Mouse (Mus musculus): ENCODE data around the gene Gm45021. TPM values are rescaled to one million over a fixed set of nuclear protein-coding genes. Genes with fewer than 3 reads are reported as not detected.

The Gm45021 gene
- polyA plus RNA-seq, 1 experiment = not detected

DNA sequence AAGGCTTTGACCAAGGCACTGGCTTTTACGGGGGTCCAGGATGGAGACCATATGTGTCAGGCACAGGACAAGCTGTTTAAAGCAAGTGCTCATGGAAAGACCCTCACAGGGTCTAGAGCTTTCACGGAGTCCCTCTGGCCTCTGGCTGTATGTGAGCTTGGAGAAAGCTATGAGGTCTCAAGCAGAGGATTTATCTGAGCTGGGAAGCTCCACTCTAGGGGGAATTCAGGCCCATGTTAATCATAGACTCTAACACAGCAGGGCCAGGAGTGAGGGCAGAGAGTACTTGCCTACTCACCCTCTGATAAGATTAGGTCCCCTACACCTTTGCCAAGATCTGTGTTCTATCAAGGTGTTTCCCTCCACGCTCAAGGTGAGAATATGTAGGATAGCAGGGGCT, 46.8 kb upstream of the Gm45021 start:
- no peak for TF ChIP-seq E2F4 (IDR thresholded peaks at IDR 0.05; ENCODE audit: insufficient read depth)
- no peak for TF ChIP-seq CEBPB (IDR thresholded peaks at IDR 0.05; ENCODE audit: insufficient read depth, poor library complexity, severe bottlenecking)
- TF ChIP-seq POLR2A (IDR thresholded peaks at IDR 0.05; ENCODE audit: insufficient read length, low read depth) = no peak
- TF ChIP-seq MYOD1 (IDR thresholded peaks at IDR 0.05; ENCODE audit: control insufficient read depth in 1 of 3, insufficient read length in 2 of 3, low read depth in 2 of 3) = no peak
- TF ChIP-seq SRF (IDR thresholded peaks at IDR 0.05; ENCODE audit: control insufficient read depth, insufficient read length, low read depth) = no peak
- Histone ChIP-seq H3K27me3 (ENCODE audit: control insufficient read depth, insufficient read depth, insufficient read length) (no peaks in the 10 kb centered on the region), H3K4me3 (no peak overlapping the region), H3K79me2 (ENCODE audit: control insufficient read depth, insufficient read depth) (no peaks in the 10 kb centered on the region), H3K4me2 (ENCODE audit: low read depth) (peak overlapping the region; percentile 25), H3ac (ENCODE audit: control insufficient read depth, insufficient read length) (no peak overlapping the region), H3K36me3 (ENCODE audit: control insufficient read depth, insufficient read depth) (no peaks in the 10 kb centered on the region)

DNA sequence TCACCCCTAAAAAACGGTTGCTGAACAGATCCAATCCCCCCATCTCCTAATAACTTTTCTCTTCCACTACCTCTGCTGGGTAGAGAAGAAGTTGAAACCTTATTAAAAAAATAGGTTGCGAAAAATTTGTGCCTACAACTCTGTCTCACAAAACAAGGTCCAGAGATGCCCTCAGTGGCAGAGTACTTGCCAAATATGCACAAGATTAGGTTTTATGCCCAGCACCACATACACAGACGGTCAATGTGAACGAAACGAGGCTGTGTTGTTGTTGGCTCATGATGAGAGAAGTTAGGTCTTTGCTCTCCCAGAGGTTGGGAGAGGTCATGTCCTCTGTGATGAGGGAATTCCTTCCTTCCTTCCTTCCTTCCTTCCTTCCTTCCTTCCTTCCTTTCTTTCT, 44.2 kb upstream of the Gm45021 start:
- Histone ChIP-seq H3K79me2 (ENCODE audit: control insufficient read depth, insufficient read depth) (no peaks in the 10 kb centered on the region), H3ac (ENCODE audit: control insufficient read depth, insufficient read length) (no peak overlapping the region)

DNA sequence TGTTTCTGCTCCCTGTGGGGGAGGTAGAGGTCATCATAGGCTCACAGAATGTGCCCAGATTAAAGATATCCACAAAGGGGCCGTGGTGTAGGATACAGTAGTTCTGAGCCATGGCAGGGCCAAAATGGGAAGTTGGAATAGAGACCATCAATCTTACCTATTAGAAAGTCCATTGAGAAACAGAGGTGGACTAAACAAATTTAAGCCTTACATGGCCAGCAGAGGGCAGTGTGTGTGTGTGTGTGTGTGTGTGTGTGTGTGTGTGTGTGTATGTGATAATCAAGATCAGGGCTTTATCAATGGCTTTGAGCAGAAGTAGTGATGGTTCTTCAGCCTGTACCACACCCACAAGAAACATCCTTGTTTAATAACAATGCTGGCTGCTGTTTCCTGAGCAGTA, 43.1 kb upstream of the Gm45021 start:
- no peak overlapping the region for H3K4me3 ChIP-seq
- TF ChIP-seq POLR2AphosphoS2 (IDR thresholded peaks at IDR 0.05; ENCODE audit: insufficient read length, low read depth) (no peak), SRF (IDR thresholded peaks at IDR 0.05; ENCODE audit: control insufficient read depth, insufficient read length, low read depth) (no peak), CEBPB (IDR thresholded peaks at IDR 0.05; ENCODE audit: insufficient read depth, poor library complexity, severe bottlenecking) (no peak), USF1 (IDR thresholded peaks at IDR 0.05; ENCODE audit: low read depth) (no peak), TCF3 (IDR thresholded peaks at IDR 0.05; ENCODE audit: insufficient read length, low read depth) (no peak), MYOD1 (IDR thresholded peaks at IDR 0.05; ENCODE audit: control insufficient read depth in 1 of 3, insufficient read length in 2 of 3, low read depth in 2 of 3) (no peak), MYOG (IDR thresholded peaks at IDR 0.05; ENCODE audit: control insufficient read depth in 1 of 3, insufficient read depth in 1 of 3, insufficient read length in 2 of 3, low read depth in 2 of 3) (no peak), MAX (IDR thresholded peaks at IDR 0.05; ENCODE audit: low read depth) (no peak), TCF12 (IDR thresholded peaks at IDR 0.05; ENCODE audit: insufficient read depth, poor library complexity, severe bottlenecking) (no peak), POLR2A (IDR thresholded peaks at IDR 0.05; ENCODE audit: insufficient read length, low read depth) (no peak)
- no peaks in the 10 kb centered on the region for H3K27me3 ChIP-seq (ENCODE audit: control insufficient read depth, insufficient read depth, insufficient read length)
- H3K79me2 ChIP-seq (ENCODE audit: control insufficient read depth, insufficient read depth) = no peaks in the 10 kb centered on the region
- no peaks in the 10 kb centered on the region for H3K36me3 ChIP-seq (ENCODE audit: control insufficient read depth, insufficient read depth)
- peak overlapping the region; percentile 32 for H3K4me2 ChIP-seq (ENCODE audit: low read depth)
- no peak overlapping the region for H3ac ChIP-seq (ENCODE audit: control insufficient read depth, insufficient read length)

More for the DNA sequence above, 44.2 kb upstream of the Gm45021 start:
- no peak overlapping the region for H3K4me2 ChIP-seq (ENCODE audit: low read depth)
- no peak overlapping the region for H3K4me3 ChIP-seq
- TF ChIP-seq TCF3 (IDR thresholded peaks at IDR 0.05; ENCODE audit: insufficient read length, low read depth) = no peak
- TF ChIP-seq USF1 (IDR thresholded peaks at IDR 0.05; ENCODE audit: low read depth) = no peak
- no peak for TF ChIP-seq REST (IDR thresholded peaks at IDR 0.05; ENCODE audit: insufficient read depth, insufficient read length)
- TF ChIP-seq POLR2AphosphoS2 (IDR thresholded peaks at IDR 0.05; ENCODE audit: insufficient read length, low read depth) = no peak
- TF ChIP-seq POLR2A (IDR thresholded peaks at IDR 0.05; ENCODE audit: insufficient read length, low read depth) = no peak
- TF ChIP-seq SRF (IDR thresholded peaks at IDR 0.05; ENCODE audit: control insufficient read depth, insufficient read length, low read depth) = no peak
- H3K36me3 ChIP-seq (ENCODE audit: control insufficient read depth, insufficient read depth) = no peaks in the 10 kb centered on the region
- H3K27me3 ChIP-seq (ENCODE audit: control insufficient read depth, insufficient read depth, insufficient read length) = no peaks in the 10 kb centered on the region

DNA sequence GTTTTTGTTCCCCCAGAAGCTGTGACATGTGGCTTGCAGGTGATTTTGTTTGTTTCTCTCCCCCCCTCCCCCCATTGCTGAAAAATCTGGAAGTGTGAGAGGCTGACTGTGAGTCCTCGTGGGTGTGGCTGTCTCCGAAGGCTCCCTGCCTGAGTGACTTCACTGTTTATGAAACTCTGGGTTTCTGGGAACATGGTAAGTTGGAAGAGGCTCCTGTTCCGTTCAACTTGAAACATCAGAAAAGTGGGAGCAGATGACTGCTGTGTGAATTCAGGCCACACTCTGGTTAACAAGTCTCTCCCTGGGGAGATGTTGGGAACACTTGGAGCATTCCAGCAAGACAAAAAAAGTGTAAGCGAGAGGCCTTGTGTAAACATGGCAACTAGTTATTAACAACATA, 42.6 kb upstream of the Gm45021 start:
- H3K4me3 ChIP-seq = no peak overlapping the region
- no peaks in the 10 kb centered on the region for H3K36me3 ChIP-seq (ENCODE audit: control insufficient read depth, insufficient read depth)
- H3K4me2 ChIP-seq (ENCODE audit: low read depth) = peak overlapping the region; percentile 32
- no peaks in the 10 kb centered on the region for H3K79me2 ChIP-seq (ENCODE audit: control insufficient read depth, insufficient read depth)
- TF ChIP-seq TCF3 (IDR thresholded peaks at IDR 0.05; ENCODE audit: insufficient read length, low read depth) = no peak
- no peak for TF ChIP-seq SRF (IDR thresholded peaks at IDR 0.05; ENCODE audit: control insufficient read depth, insufficient read length, low read depth)
- TF ChIP-seq MYOG (IDR thresholded peaks at IDR 0.05; ENCODE audit: control insufficient read depth in 1 of 3, insufficient read depth in 1 of 3, insufficient read length in 2 of 3, low read depth in 2 of 3) = no peak
- TF ChIP-seq CEBPB (IDR thresholded peaks at IDR 0.05; ENCODE audit: insufficient read depth, poor library complexity, severe bottlenecking) = no peak
- no peak for TF ChIP-seq TCF12 (IDR thresholded peaks at IDR 0.05; ENCODE audit: insufficient read depth, poor library complexity, severe bottlenecking)
- TF ChIP-seq POLR2AphosphoS2 (IDR thresholded peaks at IDR 0.05; ENCODE audit: insufficient read length, low read depth) = no peak
- no peak for TF ChIP-seq REST (IDR thresholded peaks at IDR 0.05; ENCODE audit: insufficient read depth, insufficient read length)
- TF ChIP-seq E2F4 (IDR thresholded peaks at IDR 0.05; ENCODE audit: insufficient read depth) = no peak
- no peak for TF ChIP-seq MYOD1 (IDR thresholded peaks at IDR 0.05; ENCODE audit: control insufficient read depth in 1 of 3, insufficient read length in 2 of 3, low read depth in 2 of 3)
- TF ChIP-seq USF1 (IDR thresholded peaks at IDR 0.05; ENCODE audit: low read depth) = no peak
- no peak for TF ChIP-seq POLR2A (IDR thresholded peaks at IDR 0.05; ENCODE audit: insufficient read length, low read depth)
- TF ChIP-seq MAX (IDR thresholded peaks at IDR 0.05; ENCODE audit: low read depth) = no peak
- H3K27me3 ChIP-seq (ENCODE audit: control insufficient read depth, insufficient read depth, insufficient read length) = no peaks in the 10 kb centered on the region
- no peak overlapping the region for H3ac ChIP-seq (ENCODE audit: control insufficient read depth, insufficient read length)

DNA sequence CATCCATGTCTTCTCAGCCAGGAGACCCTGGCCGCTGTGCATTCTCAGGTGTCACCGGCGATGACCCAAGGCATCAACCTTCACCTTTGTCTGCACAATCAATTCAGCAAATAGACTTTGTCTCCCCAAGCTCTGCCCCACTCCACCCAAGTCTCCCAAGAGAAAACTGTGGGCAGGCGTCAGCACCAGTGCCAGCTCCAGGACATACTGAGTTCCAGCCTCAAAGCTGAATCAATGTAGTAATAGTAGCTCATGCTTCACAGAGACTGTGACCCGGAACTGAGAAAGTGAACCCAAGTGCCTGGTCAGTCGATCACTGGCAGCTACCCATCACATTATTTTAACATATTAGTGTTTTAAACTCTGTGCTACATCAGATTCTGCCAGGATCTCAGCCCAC, 41.1 kb upstream of the Gm45021 start:
- no peaks in the 10 kb centered on the region for H3K27me3 ChIP-seq (ENCODE audit: control insufficient read depth, insufficient read depth, insufficient read length)
- H3K4me2 ChIP-seq (ENCODE audit: low read depth) = no peak overlapping the region
- no peak overlapping the region for H3ac ChIP-seq (ENCODE audit: control insufficient read depth, insufficient read length)
- H3K4me3 ChIP-seq = no peak overlapping the region
- TF ChIP-seq REST (IDR thresholded peaks at IDR 0.05; ENCODE audit: insufficient read depth, insufficient read length) (no peak), CEBPB (IDR thresholded peaks at IDR 0.05; ENCODE audit: insufficient read depth, poor library complexity, severe bottlenecking) (no peak), POLR2AphosphoS2 (IDR thresholded peaks at IDR 0.05; ENCODE audit: insufficient read length, low read depth) (no peak), TCF3 (IDR thresholded peaks at IDR 0.05; ENCODE audit: insufficient read length, low read depth) (no peak), MYOG (IDR thresholded peaks at IDR 0.05; ENCODE audit: control insufficient read depth in 1 of 3, insufficient read depth in 1 of 3, insufficient read length in 2 of 3, low read depth in 2 of 3) (no peak), MYOD1 (IDR thresholded peaks at IDR 0.05; ENCODE audit: control insufficient read depth in 1 of 3, insufficient read length in 2 of 3, low read depth in 2 of 3) (no peak)
- H3K79me2 ChIP-seq (ENCODE audit: control insufficient read depth, insufficient read depth) = no peaks in the 10 kb centered on the region
- no peaks in the 10 kb centered on the region for H3K36me3 ChIP-seq (ENCODE audit: control insufficient read depth, insufficient read depth)
